Mouse (Mus musculus) forebrain, embryonic 11.5 days (tissue): ENCODE data around the gene Gpatch8. TPM values are rescaled to one million over a fixed set of nuclear protein-coding genes. Genes with fewer than 3 reads are reported as not detected.

Experiments used
- ATAC-seq: fragments of 200-750 bp; cut with Nextera tagmentation; replicated peaks from 2 replicates; pipeline ENCODE4 v1.8.0; 2017; ENCODE audit warnings: moderate TSS enrichment; ENCODE audit not compliant: low FRiP score
- DNase-seq: peaks from one replicate; pipeline ENCODE4 v3.0.0-alpha.2; 2017; ENCODE audit warnings: low spot score
- H3K27ac ChIP-seq: fragments of 300-500 bp; sonication (generic); 2 replicates; pipeline ENCODE4 v1.5.1; 2014; ENCODE audit warnings: low read depth, low read length
- H3K27me3 ChIP-seq: fragments of 300-500 bp; sonication (generic); 2 replicates; pipeline ENCODE4 v1.6.1; 2014; ENCODE audit warnings: mild to moderate bottlenecking, low read length, mixed read lengths; ENCODE audit not compliant: control insufficient read depth, insufficient read depth
- H3K36me3 ChIP-seq: fragments of 300-500 bp; sonication (generic); 2 replicates; pipeline ENCODE4 v1.6.1; 2014; ENCODE audit warnings: mild to moderate bottlenecking, low read length, moderate library complexity, mixed read lengths; ENCODE audit not compliant: control insufficient read depth, insufficient read depth
- H3K4me1 ChIP-seq: fragments of 300-500 bp; sonication (generic); replicated peaks from 2 replicates; pipeline ENCODE4 v1.6.1; 2014; ENCODE audit warnings: low read length, mixed read lengths; ENCODE audit not compliant: control insufficient read depth, insufficient read depth
- H3K4me2 ChIP-seq: fragments of 300-500 bp; sonication (generic); 2 replicates; pipeline ENCODE4 v1.6.1; 2014; ENCODE audit warnings: low read depth, mild to moderate bottlenecking, low read length, moderate library complexity, mixed read lengths; ENCODE audit not compliant: severe bottlenecking
- H3K4me3 ChIP-seq: fragments of 300-500 bp; sonication (generic); 2 replicates; pipeline ENCODE4 v1.5.1; 2014; ENCODE audit warnings: low read depth, low read length
- H3K9ac ChIP-seq: fragments of 300-500 bp; sonication (generic); 2 replicates; pipeline ENCODE4 v1.6.1; 2014; ENCODE audit warnings: low read length
- H3K9me3 ChIP-seq: fragments of 300-500 bp; sonication (generic); 2 replicates; pipeline ENCODE4 v1.6.1; 2016; ENCODE audit warnings: low read length, mixed read lengths; ENCODE audit not compliant: control insufficient read depth
- WGBS: fragments of 180-500 bp; shearing (Covaris S2); extraction: QIAGEN DNeasy Blood & Tissue Kit; methylation state at CpG from one replicate; pipeline ENCODE4 v1.1.7; 2014; 5-methylcytosine and 5-hydroxymethylcytosine counted together
- polyA plus RNA-seq: library from polyadenylated mRNA; unstranded; fragments of >200 nt; fragmentation: Nextera tagmentation; extraction: Ambion mirVana; gene quantifications from 2 replicates; pipeline ENCODE4 v1.2.1, GENCODE M21; 2014

Gene Gpatch8
- polyA plus RNA-seq, 1 experiment from 2014 or later: 54.5 TPM

GRCm38 (mm10) chr11:102446581-102447461, 109.4 kb downstream of the Gpatch8 start:
- H3K9ac ChIP-seq: peak overlapping the region; percentile 96
- ATAC-seq: peak; percentile 71
- H3K4me3 ChIP-seq: peak overlapping the region; percentile 93
- peaks cover 4% of the 10 kb centered on the region; the same call in 1 of the 2 replicates for H3K36me3 ChIP-seq
- H3K27me3 ChIP-seq: peaks cover 6% of the 10 kb centered on the region; the same call in 1 of the 2 replicates
- DNase-seq: peak; percentile 85
- peak overlapping the region; percentile 93 for H3K27ac ChIP-seq
- no peaks in the 10 kb centered on the region for H3K9me3 ChIP-seq
- peak overlapping the region; percentile 79 for H3K4me2 ChIP-seq
- peaks cover 25% of the 10 kb centered on the region for H3K4me1 ChIP-seq
- WGBS: under 1% methylated on average over 43 of the region's 49 CpGs

DNA sequence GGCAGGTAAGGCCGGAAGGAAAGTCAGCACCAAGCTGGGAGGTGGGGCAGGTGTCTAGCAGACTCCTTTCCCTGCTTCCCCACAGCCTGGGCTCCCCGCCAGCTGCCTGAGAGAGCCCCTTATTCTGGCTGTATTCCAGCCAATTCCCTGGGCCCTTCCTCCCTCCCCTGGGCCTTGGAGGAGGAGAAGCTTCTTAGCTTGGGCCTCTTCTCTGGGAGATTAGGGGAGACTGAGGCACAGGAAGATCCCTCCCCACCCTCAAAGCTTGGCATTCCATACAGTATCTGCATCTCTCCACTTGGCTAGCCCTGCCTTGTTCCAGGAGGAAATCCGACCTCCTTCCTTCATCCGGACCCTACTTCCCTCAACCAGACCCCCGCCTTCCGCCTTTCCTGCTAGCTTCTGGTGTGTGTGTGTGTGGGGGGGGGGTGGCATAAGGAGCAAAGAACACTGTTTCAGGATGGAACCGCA, 110.3 kb downstream of the Gpatch8 start:
- Histone ChIP-seq H3K27ac (no peak overlapping the region), H3K36me3 (peaks cover 4% of the 10 kb centered on the region; the same call in 1 of the 2 replicates), H3K4me1 (peaks cover 25% of the 10 kb centered on the region), H3K9ac (peak overlapping the region; percentile 96), H3K27me3 (peaks cover 6% of the 10 kb centered on the region; the same call in 1 of the 2 replicates), H3K4me2 (peak overlapping the region; percentile 79), H3K4me3 (peak overlapping the region; percentile 93), H3K9me3 (no peaks in the 10 kb centered on the region)
- ATAC-seq (no peak), DNase-seq (no peak)
- 16% methylated on average over 7 of the region's 7 CpGs for WGBS

GRCm38 (mm10) chr11:102445264-102445890, 110.8 kb downstream of the Gpatch8 start:
- 0 out of 2 replicates have a peak overlapping the region, but pooled peaks have one; percentile 9 for H3K9ac ChIP-seq
- H3K27ac ChIP-seq: no peak overlapping the region

DNA sequence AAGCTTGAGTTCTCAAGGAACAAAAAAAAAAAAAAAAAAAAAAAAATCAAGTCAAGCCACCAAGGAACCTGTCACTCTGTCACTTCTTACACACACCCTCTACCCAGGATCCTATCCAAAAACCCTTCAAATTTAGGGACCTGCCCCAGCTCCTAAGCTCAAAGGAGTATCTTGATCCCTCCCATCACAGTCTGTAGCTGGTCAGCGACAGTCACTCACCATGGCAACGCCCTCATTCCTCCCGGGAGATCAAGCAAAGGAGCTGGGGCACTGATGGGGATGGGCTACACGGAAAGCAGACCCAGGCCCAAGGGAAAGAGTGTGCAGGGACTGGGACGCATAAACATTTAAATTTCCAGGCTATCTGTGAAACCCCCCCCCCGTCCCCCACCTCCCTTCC, 111.4 kb downstream of the Gpatch8 start:
- Histone ChIP-seq H3K4me1 (peaks cover 25% of the 10 kb centered on the region), H3K27ac (no peak overlapping the region), H3K4me2 (peak overlapping the region; percentile 79; the same call in 1 of the 2 replicates), H3K36me3 (peaks cover 4% of the 10 kb centered on the region; the same call in 1 of the 2 replicates), H3K27me3 (peaks cover 6% of the 10 kb centered on the region; the same call in 1 of the 2 replicates), H3K4me3 (no peak overlapping the region), H3K9me3 (no peaks in the 10 kb centered on the region), H3K9ac (no peak overlapping the region)
- DNase-seq (no peak), ATAC-seq (no peak)
- WGBS: 6% methylated on average over 6 of the region's 6 CpGs

More at GRCm38 (mm10) chr11:102445264-102445890, 110.8 kb downstream of the Gpatch8 start:
- ATAC-seq: no peak
- peak overlapping the region; percentile 93 for H3K4me3 ChIP-seq
- no peak for DNase-seq
- H3K36me3 ChIP-seq: peaks cover 4% of the 10 kb centered on the region; the same call in 1 of the 2 replicates
- no peaks in the 10 kb centered on the region for H3K9me3 ChIP-seq
- H3K4me1 ChIP-seq: peaks cover 25% of the 10 kb centered on the region
- peak overlapping the region; percentile 79 for H3K4me2 ChIP-seq
- peaks cover 6% of the 10 kb centered on the region; the same call in 1 of the 2 replicates for H3K27me3 ChIP-seq
- 9% methylated on average over 10 of the region's 10 CpGs for WGBS

GRCm38 (mm10) chr11:102444321-102444720, 111.9 kb downstream of the Gpatch8 start:
- peaks cover 25% of the 10 kb centered on the region for H3K4me1 ChIP-seq
- ATAC-seq (no peak), DNase-seq (no peak)
- WGBS: 72% methylated on average over 3 of the region's 3 CpGs
- H3K4me2 ChIP-seq: no peak overlapping the region
- peaks cover 4% of the 10 kb centered on the region for H3K36me3 ChIP-seq
- H3K4me3 ChIP-seq: no peak overlapping the region
- H3K27me3 ChIP-seq: peaks cover 7% of the 10 kb centered on the region; the same call in 1 of the 2 replicates
- no peaks in the 10 kb centered on the region for H3K9me3 ChIP-seq
- H3K9ac ChIP-seq: no peak overlapping the region
- H3K27ac ChIP-seq: no peak overlapping the region

- no peak overlapping the region for H3K4me2 ChIP-seq
- H3K27ac ChIP-seq: no peak overlapping the region
- no peak overlapping the region for H3K9ac ChIP-seq
- peaks cover 4% of the 10 kb centered on the region for H3K36me3 ChIP-seq
- 69% methylated on average over 12 of the region's 12 CpGs for WGBS
- ATAC-seq (no peak), DNase-seq (no peak)
- H3K4me3 ChIP-seq: no peak overlapping the region
- H3K9me3 ChIP-seq: no peaks in the 10 kb centered on the region
- H3K27me3 ChIP-seq: peaks cover 9% of the 10 kb centered on the region
- peaks cover 25% of the 10 kb centered on the region for H3K4me1 ChIP-seq
Measured at GRCm38 (mm10) chr11:102443740-102444139, 112.5 kb downstream of the Gpatch8 start.

GRCm38 (mm10) chr11:102442089-102442488, 114.1 kb downstream of the Gpatch8 start:
- DNase-seq (no peak), ATAC-seq (no peak)
- Histone ChIP-seq H3K4me3 (no peak overlapping the region), H3K27ac (no peak overlapping the region), H3K9me3 (no peaks in the 10 kb centered on the region), H3K9ac (no peak overlapping the region), H3K4me2 (no peak overlapping the region), H3K27me3 (peaks cover 9% of the 10 kb centered on the region), H3K36me3 (peaks cover 4% of the 10 kb centered on the region), H3K4me1 (peaks cover 32% of the 10 kb centered on the region)
- WGBS: 90% methylated on average over 6 of the region's 6 CpGs

- no peaks in the 10 kb centered on the region for H3K9me3 ChIP-seq
- H3K4me1 ChIP-seq: peaks cover 34% of the 10 kb centered on the region
- no peak overlapping the region for H3K27ac ChIP-seq
- no peak overlapping the region for H3K9ac ChIP-seq
- peaks cover 4% of the 10 kb centered on the region for H3K36me3 ChIP-seq
- DNase-seq (no peak), ATAC-seq (no peak)
- H3K4me3 ChIP-seq: no peak overlapping the region
- peaks cover 9% of the 10 kb centered on the region for H3K27me3 ChIP-seq
- no peak overlapping the region for H3K4me2 ChIP-seq
- 83% methylated on average over 3 of the region's 3 CpGs for WGBS
Measured at GRCm38 (mm10) chr11:102441434-102441833, 114.8 kb downstream of the Gpatch8 start.
